Mouse (Mus musculus) liver, adult 2 months (tissue): ENCODE results near the gene Gm20532.

Source experiments
- CTCF ChIP-seq: fragments of 200-500 bp; IDR thresholded peaks from 2 replicates; pipeline ENCODE4 v1.5.1; 2011; ENCODE audit warnings: low read depth, low read length, control low read depth
- POLR2A ChIP-seq: fragments of 200-500 bp; IDR thresholded peaks from 2 replicates; pipeline ENCODE4 v1.6.1; 2011; ENCODE audit warnings: low read length, control low read depth; ENCODE audit not compliant: insufficient read depth; ENCODE audit errors: extremely low read depth

DNA sequence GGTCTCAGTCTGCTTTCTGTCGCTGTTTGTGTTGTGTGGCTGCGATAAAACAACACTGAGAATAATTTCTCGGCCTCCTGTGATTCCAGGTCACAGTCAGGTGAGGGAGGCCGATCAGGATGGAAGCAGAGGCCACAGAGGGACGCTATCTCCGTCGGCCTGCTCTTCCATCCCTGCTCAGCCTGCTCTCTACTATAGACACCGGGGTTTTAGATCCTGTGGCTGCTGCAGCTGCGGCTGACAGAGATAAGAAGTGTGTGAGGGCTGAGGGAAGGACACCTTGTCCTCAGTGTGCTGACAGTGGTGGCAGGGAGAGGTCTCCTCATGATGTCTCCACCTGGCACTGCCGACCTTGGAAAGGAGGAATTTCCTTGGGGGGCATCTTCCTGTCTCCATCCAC lies 76.7 kb downstream of the Gm20532 start:
- TF ChIP-seq CTCF (no peak), POLR2A (no peak)
